Mouse (Mus musculus) adrenal gland, postnatal 36 days (tissue): Measurements from ENCODE around the gene Mrps27. TPM values are rescaled to one million over a fixed set of nuclear protein-coding genes. Genes with fewer than 3 reads are reported as not detected.

Experiments
- total RNA-seq, 2 experiments: library from RNA; stranded (reverse); gene quantifications; 2 replicates each; pipeline ENCODE4 v1.2.3; 2021

Mrps27 gene
- total RNA-seq, 2 experiments from 2014 or later, result 43.8 to 51.0 TPM

Other genes starting within 250 kb of the Mrps27 start
- gene Zfp366, start 160.0 kb upstream of the Mrps27 start, total RNA-seq, result 10 to 100 TPM in 1 of 2 experiments, 1 to 10 TPM in 1; 3.4 to 10.1 TPM
- gene Ptcd2, start 81 bp upstream of the Mrps27 start, total RNA-seq, result 10 to 100 TPM; 26.7 to 41.3 TPM
- 100 to 1,000 TPM in 1 of 2 experiments, 10 to 100 TPM in 1; 65.1 to 216 TPM for gene Map1b, start 171.8 kb downstream of the Mrps27 start, total RNA-seq